Mouse (Mus musculus) testis, adult 2 months (tissue): ENCODE data around the gene Nos3. TPM values are rescaled to one million over a fixed set of nuclear protein-coding genes. Genes with fewer than 3 reads are reported as not detected.

Experiments used
- H3K27ac ChIP-seq: fragments of 200-500 bp; 2 replicates; pipeline ENCODE4 v1.5.1; 2012; ENCODE audit warnings: low read depth, low read length; ENCODE audit not compliant: control insufficient read depth, insufficient read depth
- H3K27me3 ChIP-seq: fragments of 200-500 bp; 2 replicates; pipeline ENCODE4 v1.6.1; 2012; ENCODE audit warnings: mild to moderate bottlenecking, low read length, moderate library complexity; ENCODE audit not compliant: control insufficient read depth, insufficient read depth
- H3K36me3 ChIP-seq: fragments of 200-500 bp; 2 replicates; pipeline ENCODE4 v1.6.1; 2012; ENCODE audit warnings: mild to moderate bottlenecking, low read length; ENCODE audit not compliant: control insufficient read depth, insufficient read depth
- H3K4me1 ChIP-seq: fragments of 200-500 bp; 2 replicates; pipeline ENCODE4 v1.6.1; 2012; ENCODE audit warnings: low read length; ENCODE audit not compliant: control insufficient read depth, insufficient read depth
- H3K4me3 ChIP-seq: fragments of 200-500 bp; 2 replicates; pipeline ENCODE4 v1.5.1; 2012; ENCODE audit warnings: low read depth, mild to moderate bottlenecking, low read length, moderate library complexity, mixed read lengths; ENCODE audit not compliant: control insufficient read depth
- CTCF ChIP-seq: fragments of 200-500 bp; IDR thresholded peaks from 2 replicates; pipeline ENCODE4 v1.5.1; 2012; ENCODE audit warnings: low read depth, mild to moderate bottlenecking, inconsistent platforms, low read length, moderate library complexity; ENCODE audit not compliant: control insufficient read depth, insufficient read depth, insufficient replicate concordance
- POLR2A ChIP-seq: fragments of 200-500 bp; IDR thresholded peaks from 2 replicates; pipeline ENCODE4 v1.6.1; 2012; ENCODE audit warnings: low read depth, mild to moderate bottlenecking, inconsistent platforms, low read length, moderate library complexity; ENCODE audit not compliant: control insufficient read depth
- polyA plus RNA-seq: library from polyadenylated mRNA; depleted of rRNA; stranded (reverse); fragments of >200 nt; gene quantifications from 2 replicates; pipeline ENCODE4 v1.2.3, GENCODE M21; 2012

The Nos3 gene
- polyA plus RNA-seq, 1 experiment = 2.2 TPM

DNA sequence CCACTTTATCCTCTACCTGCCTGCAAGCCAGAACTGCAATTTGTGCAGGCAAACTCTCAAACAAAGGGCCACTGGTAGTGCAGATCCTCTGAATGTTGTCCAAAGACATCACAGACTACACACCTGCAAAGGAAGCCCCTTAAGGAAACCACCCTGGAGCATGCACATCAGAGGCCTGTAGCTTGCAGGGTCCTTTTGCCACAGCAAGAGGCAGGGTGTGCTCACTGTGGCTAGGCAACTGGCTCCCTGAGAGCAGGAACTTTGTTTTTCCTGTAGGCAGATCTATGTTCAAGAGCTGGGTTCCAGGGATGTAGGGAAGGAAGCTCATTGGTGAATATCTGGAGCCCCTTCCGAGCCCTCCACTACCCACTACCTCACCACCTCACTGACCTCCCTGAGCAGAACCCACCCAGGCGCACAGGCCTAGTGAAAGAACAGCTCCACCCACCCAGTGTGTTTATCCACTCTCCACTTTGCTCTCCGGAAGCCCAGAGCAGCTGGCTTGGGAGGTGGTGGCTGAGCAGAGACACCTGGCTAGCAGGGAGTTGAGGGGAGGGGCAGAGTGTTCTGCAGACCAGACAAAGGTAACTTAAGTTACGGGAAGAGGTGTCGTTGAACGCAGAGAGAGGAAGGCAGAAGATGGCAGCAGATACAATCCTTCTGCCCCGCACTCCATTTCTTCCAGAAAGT lies 17.3 kb upstream of the Nos3 start:
- TF ChIP-seq POLR2A (no peak; the same call in 1 of the 2 replicates), CTCF (no peak)
- no peak overlapping the region for H3K27ac ChIP-seq
- H3K4me1 ChIP-seq = peaks cover 26% of the 10 kb centered on the region
- no peak overlapping the region for H3K4me3 ChIP-seq
- H3K27me3 ChIP-seq = no peaks in the 10 kb centered on the region
- no peaks in the 10 kb centered on the region for H3K36me3 ChIP-seq

DNA sequence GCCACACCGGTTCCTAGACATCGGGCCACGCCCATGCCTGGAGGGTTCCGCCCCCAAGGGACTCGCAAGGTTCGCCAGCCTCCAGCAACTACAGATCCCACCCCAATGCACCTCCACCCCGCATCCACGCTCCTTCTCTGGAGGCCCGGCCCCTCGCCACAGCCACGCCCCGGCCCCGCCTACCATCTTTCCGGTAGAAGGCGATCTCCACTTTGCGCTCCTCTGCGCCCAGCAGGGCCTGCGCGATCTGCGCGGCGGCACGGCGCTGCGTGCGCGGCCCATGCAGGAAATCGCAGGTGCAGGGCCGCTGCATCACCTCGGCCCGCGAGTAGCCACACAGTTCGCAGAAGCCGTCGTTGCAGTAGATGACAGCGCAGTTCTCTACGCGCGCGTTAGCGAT lies 16.5 kb upstream of the Nos3 start:
- H3K27me3 ChIP-seq = no peaks in the 10 kb centered on the region
- no peak for TF ChIP-seq CTCF
- peak; percentile 58 for TF ChIP-seq POLR2A
- peaks cover 31% of the 10 kb centered on the region for H3K4me1 ChIP-seq
- no peak overlapping the region for H3K27ac ChIP-seq
- no peaks in the 10 kb centered on the region for H3K36me3 ChIP-seq
- H3K4me3 ChIP-seq = peak overlapping the region; percentile 76

DNA sequence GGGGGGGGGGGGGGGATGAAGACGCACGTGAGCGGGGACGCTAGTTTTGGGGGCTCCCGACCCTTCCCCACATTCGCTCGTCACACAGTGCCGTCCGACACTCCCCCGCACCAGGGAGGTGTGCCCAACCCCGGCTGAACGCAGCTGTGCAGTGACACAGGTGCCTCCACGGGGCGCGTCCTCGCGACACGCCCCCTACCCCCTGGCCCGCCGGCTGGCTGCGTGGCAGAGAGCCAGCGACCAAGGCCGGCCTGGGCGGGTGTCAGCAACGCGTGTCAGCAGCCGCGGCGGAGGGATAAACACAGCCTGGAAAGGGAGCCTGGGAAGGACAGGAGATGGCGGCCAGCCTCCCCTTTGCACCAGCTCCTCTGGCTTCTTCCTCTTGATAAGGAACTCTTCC lies 16.1 kb upstream of the Nos3 start:
- Histone ChIP-seq H3K27ac (no peak overlapping the region), H3K4me3 (peak overlapping the region; percentile 76), H3K36me3 (no peaks in the 10 kb centered on the region), H3K4me1 (peaks cover 31% of the 10 kb centered on the region), H3K27me3 (no peaks in the 10 kb centered on the region)
- TF ChIP-seq CTCF = no peak
- no peak for TF ChIP-seq POLR2A

DNA sequence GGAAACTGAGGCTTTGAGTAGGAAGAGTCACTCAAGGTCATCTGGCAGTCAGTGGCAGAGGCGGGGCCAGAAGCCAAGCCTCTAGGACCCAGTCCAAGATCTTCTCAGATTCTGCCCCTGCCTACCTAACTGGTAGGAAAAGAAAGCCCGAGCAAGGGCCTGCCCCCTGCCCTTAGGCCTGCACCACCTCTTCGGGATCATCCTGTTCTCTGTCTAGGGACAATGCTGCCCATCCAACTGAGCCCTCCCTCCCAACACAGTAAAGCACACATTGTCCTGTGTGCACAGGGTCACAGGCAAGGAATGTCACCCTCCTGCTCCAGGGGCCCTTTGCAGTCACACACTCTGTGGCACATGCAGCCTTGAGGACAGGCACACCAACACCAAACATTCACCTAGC lies 14.5 kb upstream of the Nos3 start:
- H3K36me3 ChIP-seq = no peaks in the 10 kb centered on the region
- peak overlapping the region; percentile 57; the same call in 1 of the 2 replicates for H3K4me3 ChIP-seq
- H3K27ac ChIP-seq = peak overlapping the region; percentile 29
- peaks cover 29% of the 10 kb centered on the region for H3K4me1 ChIP-seq
- TF ChIP-seq POLR2A (peak; percentile 9; the same call in 1 of the 2 replicates), CTCF (no peak)
- H3K27me3 ChIP-seq = no peaks in the 10 kb centered on the region

DNA sequence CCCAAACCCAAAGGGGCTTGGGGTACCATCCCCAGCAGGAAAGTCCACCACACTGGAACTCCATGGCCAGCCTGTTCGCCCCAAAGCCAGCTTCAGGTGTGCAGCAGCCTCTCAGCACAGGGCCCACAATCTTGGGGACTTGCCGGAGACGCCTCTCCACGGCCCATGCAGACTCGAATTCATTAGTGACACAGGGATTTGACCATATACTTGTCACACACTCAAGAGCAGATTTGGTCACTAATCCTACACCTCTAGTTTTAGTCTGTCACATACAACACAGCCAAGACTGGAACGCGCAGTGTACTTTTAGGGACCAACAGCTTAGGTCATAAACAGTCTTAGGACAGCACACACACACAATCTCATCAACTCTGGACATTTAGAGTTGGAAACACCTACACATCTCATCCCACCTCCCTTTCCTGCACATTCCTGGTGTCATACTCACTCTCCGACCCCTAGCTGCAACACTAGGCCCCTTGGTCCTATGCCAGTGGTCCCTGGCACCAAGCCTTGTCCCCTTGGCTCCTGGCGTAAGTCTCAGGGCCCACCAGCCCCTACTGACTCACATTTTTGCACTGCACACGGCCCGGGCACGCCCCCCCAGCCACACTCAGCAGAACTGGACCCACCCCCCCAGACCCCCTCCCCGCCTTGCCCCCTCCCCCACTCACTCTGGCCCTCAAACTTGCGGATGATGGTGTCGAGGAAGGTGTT lies 13.9 kb upstream of the Nos3 start:
- H3K4me3 ChIP-seq = peak overlapping the region; percentile 81
- peak overlapping the region; percentile 29 for H3K27ac ChIP-seq
- H3K4me1 ChIP-seq = peaks cover 29% of the 10 kb centered on the region
- TF ChIP-seq POLR2A (no peak), CTCF (no peak)
- no peaks in the 10 kb centered on the region for H3K27me3 ChIP-seq
- H3K36me3 ChIP-seq = no peaks in the 10 kb centered on the region

DNA sequence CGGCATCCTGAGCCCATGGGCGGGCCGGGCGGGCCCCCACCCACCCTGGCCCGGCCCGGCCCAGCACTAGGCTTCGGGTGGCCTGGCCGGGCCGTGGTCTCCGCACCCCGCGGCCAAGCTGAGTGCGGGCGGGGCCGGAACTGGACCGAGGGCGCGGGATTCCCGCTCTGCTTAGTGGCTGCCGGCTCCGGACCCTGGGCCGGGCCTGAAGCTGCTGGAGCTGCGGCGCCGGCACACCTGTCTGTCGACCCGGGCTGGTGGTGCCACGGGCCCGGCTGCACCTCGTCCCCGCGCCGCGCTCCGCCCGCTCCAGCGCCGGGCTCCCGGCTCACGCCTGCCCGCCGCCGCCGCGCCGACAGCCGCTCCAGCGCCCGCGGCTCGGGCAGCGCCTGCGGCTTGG lies 13.3 kb upstream of the Nos3 start, which contains the start of gene Kcnh2:
TSS of gene Kcnh2 (minus strand) at position 327 of the 400 bp plus-strand sequence.
- Histone ChIP-seq H3K4me3 (peak within 1 kb of the TSS; percentile 91), H3K4me1 (peaks cover 29% of the 10 kb centered on the region), H3K27ac (peak within 1 kb of the TSS; percentile 96), H3K27me3 (no peaks in the 10 kb centered on the region), H3K36me3 (no peaks in the 10 kb centered on the region)
- TF ChIP-seq CTCF (no peak), POLR2A (no peak)

DNA sequence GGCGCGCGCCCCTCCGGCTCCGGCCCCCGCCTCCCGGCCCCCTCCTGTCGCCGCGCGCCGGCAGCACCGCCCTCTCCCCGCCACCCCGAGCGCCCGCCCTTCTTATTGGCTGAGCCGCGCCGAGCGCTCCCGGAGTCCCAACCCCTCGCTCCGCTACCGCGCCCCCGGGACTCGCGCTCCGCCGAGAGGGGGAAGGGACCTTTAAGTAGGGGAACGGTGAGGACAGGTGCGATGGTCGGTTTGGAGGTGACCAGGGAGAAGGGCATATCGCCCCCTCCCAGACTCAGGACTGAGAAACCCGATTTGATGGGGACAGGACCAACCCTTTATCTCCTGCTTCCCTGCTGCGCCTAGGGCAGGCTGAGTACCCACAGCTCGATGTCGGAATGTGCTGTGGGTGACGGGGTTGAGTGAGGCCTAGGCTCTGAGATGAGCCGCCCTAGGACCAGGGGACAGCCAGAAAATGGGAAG lies 12.9 kb upstream of the Nos3 start:
- H3K27ac ChIP-seq = peak overlapping the region; percentile 96
- no peaks in the 10 kb centered on the region for H3K27me3 ChIP-seq
- peak overlapping the region; percentile 91 for H3K4me3 ChIP-seq
- H3K4me1 ChIP-seq = peaks cover 30% of the 10 kb centered on the region
- H3K36me3 ChIP-seq = no peaks in the 10 kb centered on the region
- TF ChIP-seq CTCF = no peak
- TF ChIP-seq POLR2A = peak; percentile 78
